Mouse (Mus musculus) naive thymus-derived CD4-positive, alpha-beta T cell, adult 2 months (primary cell): ENCODE data around the gene Lrrc29.
A peak's percentile ranks its signal among the peaks of the same experiment; 100 is the strongest.

ENCODE experiments used
- DNase-seq: peaks from one replicate; pipeline ENCODE4 v3.0.0-alpha.2; 2011; ENCODE audit warnings: low read depth

Lrrc29 gene

GRCm38 (mm10) chr8:105289805-105290460 is 36.1 kb downstream of the Lrrc29 start, which contains the start of gene 4931428F04Rik:
Gene 4931428F04Rik, minus strand, starts transcription at chr8:105289864.
- DNase-seq: peak; percentile 66

- DNase-seq: peak; percentile 98
Measured at GRCm38 (mm10) chr8:105288958-105289732, 36.9 kb downstream of the Lrrc29 start.

- no peak for DNase-seq
Measured at GRCm38 (mm10) chr8:105288231-105288630, 37.8 kb downstream of the Lrrc29 start.

- no peak for DNase-seq
Measured at GRCm38 (mm10) chr8:105286907-105287306, 39.2 kb downstream of the Lrrc29 start.

- DNase-seq: no peak
Measured at GRCm38 (mm10) chr8:105285514-105285913, 40.6 kb downstream of the Lrrc29 start.

GRCm38 (mm10) chr8:105283074-105283473 is 43.0 kb downstream of the Lrrc29 start:
- peak; percentile 71 for DNase-seq

GRCm38 (mm10) chr8:105282239-105282638 is 43.8 kb downstream of the Lrrc29 start:
- DNase-seq: no peak

GRCm38 (mm10) chr8:105281821-105282220 is 44.3 kb downstream of the Lrrc29 start:
- DNase-seq: no peak

GRCm38 (mm10) chr8:105280567-105280966 is 45.5 kb downstream of the Lrrc29 start:
- DNase-seq: no peak

GRCm38 (mm10) chr8:105278911-105279334 is 47.2 kb downstream of the Lrrc29 start:
- DNase-seq: peak; percentile 67

- DNase-seq: no peak
Measured at GRCm38 (mm10) chr8:105276292-105277120, 49.6 kb downstream of the Lrrc29 start.

GRCm38 (mm10) chr8:105275840-105276239 is 50.2 kb downstream of the Lrrc29 start, which contains the start of gene Nol3:
Gene Nol3, plus strand, starts transcription at chr8:105276140.
- DNase-seq: no peak

GRCm38 (mm10) chr8:105275387-105275786 is 50.7 kb downstream of the Lrrc29 start:
- no peak for DNase-seq

GRCm38 (mm10) chr8:105270916-105271186 is 55.2 kb downstream of the Lrrc29 start:
- peak; percentile 42 for DNase-seq

- DNase-seq: peak; percentile 49
Measured at GRCm38 (mm10) chr8:105270101-105270915, 55.8 kb downstream of the Lrrc29 start.

GRCm38 (mm10) chr8:105269461-105269947 is 56.6 kb downstream of the Lrrc29 start, which contains the start of gene Hsf4:
Gene Hsf4, plus strand, starts transcription at chr8:105269801.
- DNase-seq: no peak

GRCm38 (mm10) chr8:105269075-105269458 is 57.0 kb downstream of the Lrrc29 start:
- no peak for DNase-seq

- DNase-seq: no peak
Measured at GRCm38 (mm10) chr8:105268342-105269074, 57.6 kb downstream of the Lrrc29 start.

- DNase-seq: peak; percentile 43
Measured at GRCm38 (mm10) chr8:105266775-105267174, 59.3 kb downstream of the Lrrc29 start.

- peak; percentile 78 for DNase-seq
Measured at GRCm38 (mm10) chr8:105265128-105265527, 61.0 kb downstream of the Lrrc29 start.
